Mouse (Mus musculus): ENCODE results near the gene Ccser1.

Ccser1 gene

GRCm38 (mm10) chr6:61179949-61180755 lies at the start of gene Ccser1:
Gene Ccser1 (plus strand): TSS chr6:61180324.
- peak; percentile 85 to 92 for DNase-seq

DNA sequence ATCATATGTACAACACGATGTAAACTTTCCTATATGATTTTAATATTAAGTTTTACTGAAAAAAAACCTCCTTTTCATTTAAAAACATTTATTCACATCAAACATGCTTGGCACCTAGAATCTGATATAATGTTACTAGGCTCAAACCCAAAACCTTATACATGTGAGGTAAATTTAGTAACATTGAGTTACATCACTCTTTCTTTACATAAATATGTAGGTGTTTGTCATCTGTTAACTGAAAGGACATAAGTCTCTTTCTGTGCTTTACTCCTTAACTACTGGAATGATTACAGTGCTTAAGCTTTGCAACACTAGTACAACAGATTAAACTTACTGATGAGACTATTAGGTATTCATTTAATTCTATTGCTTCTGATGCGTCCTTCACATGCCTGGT lies 43.7 kb upstream of the Ccser1 start:
- no peak for DNase-seq

DNA sequence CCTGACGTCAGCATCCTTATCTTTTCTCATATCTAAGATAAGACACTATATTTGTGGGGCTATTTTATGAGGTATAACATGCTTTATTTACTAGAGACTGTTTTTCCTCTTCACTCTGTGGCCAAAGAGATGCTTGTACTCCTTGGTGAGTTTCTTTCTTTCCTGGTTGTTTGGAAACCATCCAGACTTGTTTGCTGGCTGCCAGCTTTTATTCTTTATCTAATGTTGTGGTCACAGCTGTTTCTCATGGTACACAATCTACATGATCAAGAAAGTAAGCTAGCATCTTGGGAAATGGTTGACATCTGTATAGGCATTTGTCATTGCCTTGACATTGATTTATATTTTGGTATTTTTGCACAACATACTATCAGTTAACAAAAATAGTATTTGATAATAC lies 37.1 kb upstream of the Ccser1 start:
- DNase-seq: no peak

GRCm38 (mm10) chr6:61152924-61153323 lies 27.2 kb upstream of the Ccser1 start:
- DNase-seq: no peak

DNA sequence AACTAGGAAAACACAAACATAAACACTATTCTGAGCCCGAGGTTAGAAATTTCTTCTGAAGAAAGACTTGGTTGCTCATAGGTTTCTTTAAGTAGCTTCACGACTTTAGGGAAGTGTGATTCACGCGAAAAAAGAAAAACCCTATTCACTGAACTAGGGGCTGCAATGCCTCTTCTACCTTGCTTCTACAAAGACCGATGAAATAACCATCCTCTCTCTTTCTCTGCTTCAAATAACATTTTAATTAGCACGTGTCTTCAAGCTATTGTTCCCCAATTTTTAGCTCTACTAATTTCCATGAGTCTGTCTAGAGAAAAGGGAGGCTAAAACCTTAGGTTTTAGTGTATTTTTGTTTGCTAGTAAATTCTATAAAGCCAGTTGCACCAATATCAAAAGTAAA lies 25.5 kb upstream of the Ccser1 start:
- DNase-seq: no peak

GRCm38 (mm10) chr6:61155059-61155629 lies 25.0 kb upstream of the Ccser1 start:
- DNase-seq: no peak

DNA sequence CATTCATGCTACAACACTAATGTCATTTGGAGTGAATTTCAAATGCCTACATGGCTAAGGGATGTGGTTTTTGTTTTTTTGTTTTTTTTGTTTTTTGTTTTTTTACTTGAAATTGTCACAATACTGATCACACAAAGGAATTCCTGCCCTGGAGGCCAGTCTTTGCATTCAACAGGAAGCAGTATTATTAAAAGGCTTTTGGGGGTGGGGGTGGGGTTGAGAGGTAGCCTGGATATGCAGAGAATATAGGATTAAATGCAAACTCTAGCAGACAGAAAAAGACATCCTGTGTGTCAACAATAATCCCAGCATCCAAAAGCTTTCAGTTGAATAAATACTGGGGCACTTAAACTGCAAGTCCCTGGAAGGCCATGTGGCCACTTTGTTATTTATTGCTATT lies 24.4 kb upstream of the Ccser1 start:
- no peak for DNase-seq

- DNase-seq: no peak
These were observed 18.0 kb upstream of the Ccser1 start for GRCm38 (mm10) chr6:61162117-61162516.

DNA sequence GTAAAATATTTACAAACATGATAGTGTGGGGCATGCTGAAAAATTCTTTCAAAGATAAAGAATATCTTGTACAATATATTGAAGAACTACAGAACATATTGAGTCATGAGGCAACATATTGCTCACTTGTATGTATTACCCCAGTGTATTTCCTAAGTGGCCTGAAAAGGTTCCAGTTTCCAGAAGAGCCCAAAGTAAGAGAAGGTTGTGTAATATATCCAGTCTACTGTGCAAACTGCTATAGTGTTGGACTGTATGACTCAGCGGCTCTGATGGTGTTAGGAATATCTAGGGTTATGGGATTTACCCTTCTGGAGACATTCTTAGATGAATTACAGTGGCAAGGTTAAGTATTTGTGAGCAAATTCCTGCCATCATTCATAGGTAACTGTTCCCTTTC lies 13.2 kb upstream of the Ccser1 start:
- no peak for DNase-seq

GRCm38 (mm10) chr6:61176126-61176525 lies 4.0 kb upstream of the Ccser1 start:
- no peak for DNase-seq

GRCm38 (mm10) chr6:61177476-61177875 lies 2.6 kb upstream of the Ccser1 start:
- DNase-seq: no peak

GRCm38 (mm10) chr6:61179641-61179948 lies 529 bp upstream of the Ccser1 start:
- DNase-seq: no peak

- peak in 1 of 2 experiments; percentile 45 for DNase-seq
These were observed 650 bp downstream of the Ccser1 start for GRCm38 (mm10) chr6:61180756-61181191.

- no peak for DNase-seq
These were observed 8.9 kb downstream of the Ccser1 start for GRCm38 (mm10) chr6:61189029-61189428.

DNA sequence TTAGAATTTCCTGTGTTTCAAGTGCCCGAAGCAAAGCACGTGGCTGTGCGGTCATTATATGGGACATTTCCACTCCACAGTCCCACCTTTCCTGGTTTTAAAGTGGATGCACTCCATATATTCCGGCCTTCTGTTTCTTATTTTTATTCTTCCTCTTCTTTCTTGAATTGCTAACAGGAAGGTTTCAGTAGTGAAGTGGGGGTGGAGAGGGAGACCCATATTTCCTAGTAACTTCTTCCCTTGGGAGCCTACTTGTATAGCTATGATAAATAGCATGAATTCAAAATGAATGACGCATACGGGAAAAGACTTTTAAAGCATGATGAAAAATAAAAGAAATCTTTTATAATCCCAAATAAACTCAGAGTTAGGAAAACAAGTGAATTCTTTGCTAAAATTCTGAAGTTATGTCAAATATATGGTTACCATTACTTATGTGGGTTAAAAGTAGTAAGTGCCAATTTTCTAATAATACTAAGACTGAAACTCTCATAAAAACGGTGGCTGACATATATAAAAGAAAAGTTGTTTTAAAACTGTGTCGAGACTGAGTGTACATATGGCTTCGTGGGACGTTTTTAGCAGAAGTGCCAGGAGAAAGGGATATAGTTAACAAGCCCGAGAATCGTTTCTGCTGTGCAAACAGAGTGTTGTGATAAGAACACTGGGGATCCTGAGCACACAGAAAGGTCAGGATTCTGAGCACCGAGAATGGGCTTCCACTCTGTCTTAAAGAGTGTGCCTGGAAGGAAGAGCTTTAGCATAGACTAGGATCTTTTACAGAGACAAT lies 11.7 kb downstream of the Ccser1 start:
- no peak for DNase-seq

- no peak for DNase-seq
These were observed 23.2 kb downstream of the Ccser1 start for GRCm38 (mm10) chr6:61203344-61203743.

GRCm38 (mm10) chr6:61206042-61206441 lies 25.9 kb downstream of the Ccser1 start:
- no peak for DNase-seq

- no peak for DNase-seq
These were observed 26.5 kb downstream of the Ccser1 start for GRCm38 (mm10) chr6:61206619-61207018.

- no peak for DNase-seq
These were observed 30.1 kb downstream of the Ccser1 start for GRCm38 (mm10) chr6:61210061-61210737.

DNA sequence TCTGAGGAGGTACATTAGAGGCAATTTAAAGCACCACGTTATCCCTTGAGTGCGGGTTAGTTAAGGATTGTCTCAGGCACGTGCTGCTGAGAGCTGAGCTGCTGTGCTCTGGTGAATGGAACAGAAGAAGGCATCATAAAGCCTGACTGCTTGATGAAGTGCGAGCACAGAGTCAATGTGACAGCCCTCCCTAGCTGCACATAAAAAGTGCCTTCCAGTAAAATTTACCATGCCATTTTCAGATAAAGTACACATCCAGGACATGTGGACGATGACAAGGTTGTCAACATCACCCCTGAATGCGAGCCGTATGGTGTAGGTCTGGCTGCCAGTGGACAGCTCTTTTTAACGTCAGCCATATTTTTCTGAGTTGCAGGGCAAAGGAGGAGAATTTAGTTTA lies 35.6 kb downstream of the Ccser1 start:
- no peak for DNase-seq

- no peak for DNase-seq
These were observed 36.4 kb downstream of the Ccser1 start for GRCm38 (mm10) chr6:61216514-61216913.

DNA sequence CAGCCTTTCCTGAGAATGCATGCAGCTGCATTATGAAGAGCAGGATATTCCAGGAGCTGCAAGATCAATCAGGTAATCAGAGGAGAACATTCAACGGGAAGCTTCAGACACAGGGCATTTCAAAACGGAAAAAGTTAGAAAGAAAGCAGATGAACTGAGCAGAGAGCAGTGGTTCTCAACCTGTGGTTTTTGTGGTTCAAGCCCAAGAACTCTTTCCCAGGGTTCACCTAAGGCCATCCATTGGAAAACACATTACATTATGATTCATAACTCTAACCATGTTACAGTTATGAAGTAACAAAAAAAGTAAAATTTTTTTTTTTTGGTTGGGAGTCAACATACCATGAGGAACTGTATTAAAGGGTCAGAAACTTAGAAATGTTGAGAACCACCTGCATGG lies 37.6 kb downstream of the Ccser1 start:
- no peak for DNase-seq

DNA sequence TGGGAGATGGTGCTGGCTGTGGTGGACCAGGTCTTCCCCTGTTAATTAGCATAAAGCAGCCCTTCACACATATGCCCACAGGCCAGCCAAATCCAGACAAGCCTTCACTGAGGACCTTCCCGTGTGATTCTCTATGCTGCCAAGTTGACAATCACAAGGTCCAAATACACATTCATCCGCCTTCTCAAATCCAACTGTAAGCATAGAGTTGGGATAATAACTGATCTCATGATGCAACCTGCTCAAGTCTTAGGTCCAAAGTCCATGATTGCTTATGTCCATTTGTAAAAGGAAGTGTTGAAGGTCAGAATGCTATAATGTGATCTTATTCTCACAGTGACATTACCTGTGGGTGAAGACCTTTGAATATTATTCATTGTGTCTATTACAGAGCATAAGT lies 43.4 kb downstream of the Ccser1 start:
- DNase-seq: no peak

Data from cerebellum, adult 18-20 months (tissue).